Mouse (Mus musculus): Measurements from ENCODE around the gene Vash1.

Gene Vash1

GRCm38 (mm10) chr12:86682178-86682577, 3.7 kb downstream of the Vash1 start:
- DNase-seq (ENCODE audit: low read depth, low spot score) = no peak

GRCm38 (mm10) chr12:86683698-86684097, 5.2 kb downstream of the Vash1 start:
- DNase-seq (ENCODE audit: low read depth, low spot score) = no peak

GRCm38 (mm10) chr12:86685275-86685674, 6.8 kb downstream of the Vash1 start:
- DNase-seq (ENCODE audit: low read depth, low spot score) = no peak

- DNase-seq (ENCODE audit: low read depth, low spot score) = no peak
Measured at GRCm38 (mm10) chr12:86686551-86687330, 8.2 kb downstream of the Vash1 start.

GRCm38 (mm10) chr12:86687445-86687955, 9.0 kb downstream of the Vash1 start:
- DNase-seq (ENCODE audit: low read depth, low spot score) = no peak

GRCm38 (mm10) chr12:86687971-86688573, 9.6 kb downstream of the Vash1 start:
- DNase-seq (ENCODE audit: low read depth, low spot score) = no peak

GRCm38 (mm10) chr12:86688917-86689316, 10.4 kb downstream of the Vash1 start:
- no peak for DNase-seq (ENCODE audit: low read depth, low spot score)

GRCm38 (mm10) chr12:86690700-86691485, 12.4 kb downstream of the Vash1 start:
- DNase-seq (ENCODE audit: low read depth, low spot score) = no peak

GRCm38 (mm10) chr12:86692471-86693356, 14.2 kb downstream of the Vash1 start:
- no peak for DNase-seq (ENCODE audit: low read depth, low spot score)

- no peak for DNase-seq (ENCODE audit: low read depth, low spot score)
Measured at GRCm38 (mm10) chr12:86693389-86693788, 14.9 kb downstream of the Vash1 start.

GRCm38 (mm10) chr12:86694441-86694840, 15.9 kb downstream of the Vash1 start:
- no peak for DNase-seq (ENCODE audit: low read depth, low spot score)

GRCm38 (mm10) chr12:86697996-86698395, 19.5 kb downstream of the Vash1 start:
- DNase-seq (ENCODE audit: low read depth, low spot score) = peak; percentile 24

- no peak for DNase-seq (ENCODE audit: low read depth, low spot score)
Measured at GRCm38 (mm10) chr12:86698537-86698936, 20.0 kb downstream of the Vash1 start.

GRCm38 (mm10) chr12:86699965-86700926, 21.7 kb downstream of the Vash1 start:
- peak; percentile 45 for DNase-seq (ENCODE audit: low read depth, low spot score)

- no peak for DNase-seq (ENCODE audit: low read depth, low spot score)
Measured at GRCm38 (mm10) chr12:86700927-86701310, 22.4 kb downstream of the Vash1 start.

- DNase-seq (ENCODE audit: low read depth, low spot score) = no peak
Measured at GRCm38 (mm10) chr12:86701491-86701890, 23.0 kb downstream of the Vash1 start.

- DNase-seq (ENCODE audit: low read depth, low spot score) = no peak
Measured at GRCm38 (mm10) chr12:86702690-86703089, 24.2 kb downstream of the Vash1 start.

GRCm38 (mm10) chr12:86705843-86706242, 27.3 kb downstream of the Vash1 start:
- no peak for DNase-seq (ENCODE audit: low read depth, low spot score)

GRCm38 (mm10) chr12:86714026-86714425, 35.5 kb downstream of the Vash1 start:
- no peak for DNase-seq (ENCODE audit: low read depth, low spot score)

- DNase-seq (ENCODE audit: low read depth, low spot score) = peak; percentile 67
Measured at GRCm38 (mm10) chr12:86715401-86715800, 36.9 kb downstream of the Vash1 start.

Data from retina, postnatal 7 days (tissue).